Comparison of ENCODE assay signal across 10 mouse cellular contexts in genomic region chr17:10079853-10080650, GRCm38 (mm10).
DNase-seq lines count a peak whose midpoint lies in the region.
"Had no signal": no experiment of that assay in that cellular context is flagged by ENCODE, and none has a peak within 500 bp of the region (broad histone marks: within the 10 kb centered on the region; RNA-seq: fewer than 3 reads in every experiment).

No protein-coding gene starts in this region.

- intact Hi-C loops in left cerebral cortex, postnatal 4 days (cut with DNase I): no loop called here

- DNase-seq in left cerebral cortex, postnatal 4 days: peak; percentile 12
- DNase-seq in left cerebral cortex, adult 9 months (ENCODE audit: low spot score in 2 of 2): no peak
- DNase-seq in heart, adult 9 months (ENCODE audit: low spot score in 2 of 2): peak; percentile 85 to 87
- peak; percentile 55 to 80 for DNase-seq in kidney, adult 8-10 months
- peak; percentile 78 for DNase-seq in lung, postnatal 36 days
- no peak for DNase-seq in embryo, embryonic 10.5 days (ENCODE audit: low spot score)
- no peak for DNase-seq in cerebellum, adult 18-20 months
- no peak for DNase-seq in cerebellum, postnatal 4 days (ENCODE audit: low spot score in 2 of 2)
- DNase-seq: midbrain, embryonic 14.5 days; thymus, adult 2 months had no signal

Comparison
In these comparisons a context has a peak if more than half of its experiments do, and no peak if none do; other contexts are left out.
1. DNase-seq: peak in left cerebral cortex, postnatal 4 days (single experiment), heart, adult 9 months (2 of 2), kidney, adult 8-10 months (2 of 2) and lung, postnatal 36 days (single experiment); none in left cerebral cortex, adult 9 months (0 of 2), embryo, embryonic 10.5 days (single experiment), cerebellum, adult 18-20 months (0 of 2) and cerebellum, postnatal 4 days (0 of 2).